Mouse (Mus musculus) embryonic fibroblast, embryonic 13.5 days (primary cell): Measurements from ENCODE around the gene Calm5.

Experiments
- CTCF ChIP-seq: IDR thresholded peaks from 2 replicates; pipeline ENCODE4 v1.5.1; 2011; ENCODE audit warnings: mild to moderate bottlenecking, control low read depth, low read length, moderate library complexity, borderline replicate concordance; ENCODE audit not compliant: insufficient read depth
- POLR2A ChIP-seq: IDR thresholded peaks from 2 replicates; pipeline ENCODE4 v1.6.1; 2011; ENCODE audit warnings: low read depth, mild to moderate bottlenecking, control low read depth, low read length, moderate library complexity

- no peak for TF ChIP-seq POLR2A
- no peak for TF ChIP-seq CTCF
Observed at GRCm38 (mm10) chr13:3861251-3861650, 7.3 kb downstream of the Calm5 start.
